Mouse (Mus musculus): Measurements from ENCODE around the gene Gm2042. TPM values are rescaled to one million over a fixed set of nuclear protein-coding genes. Genes with fewer than 3 reads are reported as not detected.

Gene Gm2042
- not detected in 2 replicates for polyA plus RNA-seq (2021; fragmentation: Nextera tagmentation)
- long read RNA-seq, experiment 1 = 0 reads
- long read RNA-seq, experiment 2 = 0 reads

DNA sequence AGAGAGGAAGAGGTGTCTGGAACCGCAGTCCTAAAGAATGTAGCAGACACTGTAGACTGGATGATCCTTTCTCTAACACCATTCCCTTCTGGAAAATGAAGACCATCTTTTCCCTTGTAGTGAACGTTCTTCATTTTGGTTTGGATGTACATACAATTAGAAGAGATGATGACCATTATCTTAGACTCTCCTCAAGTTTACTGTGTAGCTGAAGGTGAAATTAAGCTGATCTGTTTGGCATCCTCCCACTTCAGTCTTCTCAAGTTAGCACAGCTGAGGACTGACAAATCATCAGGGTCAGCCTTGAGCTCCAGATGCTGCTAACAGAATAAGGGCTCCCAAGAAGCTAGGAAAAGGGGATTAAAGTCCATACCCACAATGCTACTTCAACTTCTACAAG lies at the start of gene Gm2042:
Gm2042 (plus strand) TSS at position 301 of the 400 bp plus-strand sequence.

DNA sequence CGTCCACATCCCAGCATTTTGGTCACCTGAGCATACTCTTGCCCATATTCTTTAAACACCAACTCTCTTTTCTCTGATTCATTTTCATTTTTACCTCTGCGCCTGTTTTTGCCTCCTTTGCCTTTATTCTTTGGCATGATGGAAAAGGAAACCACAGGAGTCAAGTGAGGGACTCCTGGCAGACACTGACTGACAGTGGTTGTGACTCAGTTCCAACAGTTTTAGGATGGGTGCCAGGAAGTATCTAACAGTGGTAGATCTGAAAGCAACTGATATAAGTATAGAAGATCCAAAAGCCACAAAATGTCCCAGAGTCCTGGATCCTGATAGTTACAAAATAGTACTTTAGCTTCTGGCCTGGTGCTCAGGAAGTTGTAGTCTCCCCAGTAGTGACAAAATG lies 34.2 kb upstream of the Gm2042 start, which contains the start of gene Gm2035:
Gm2035 (minus strand) TSS at position 137 of the 400 bp plus-strand sequence.

Other genes with a start within 250 kb of the Gm2042 start
- not detected in 2 replicates for gene Gm21319, start 178.3 kb upstream of the Gm2042 start, polyA plus RNA-seq (2021; fragmentation: Nextera tagmentation)
- not detected in 2 replicates for gene Gm21936, start 158.6 kb upstream of the Gm2042 start, polyA plus RNA-seq (2021; fragmentation: Nextera tagmentation)
- gene BB287469, start 137.5 kb upstream of the Gm2042 start, polyA plus RNA-seq (2021; fragmentation: Nextera tagmentation) = not detected in 2 replicates
- not detected in 2 replicates for gene Gm2001, start 111.7 kb upstream of the Gm2042 start, polyA plus RNA-seq (2021; fragmentation: Nextera tagmentation)
- not detected in 2 replicates for gene Gm2016, start 80.0 kb upstream of the Gm2042 start, polyA plus RNA-seq (2021; fragmentation: Nextera tagmentation)
- not detected in 2 replicates for gene Gm2022, start 58.7 kb upstream of the Gm2042 start, polyA plus RNA-seq (2021; fragmentation: Nextera tagmentation)
- gene Gm2035, start 34.2 kb upstream of the Gm2042 start, polyA plus RNA-seq (2021; fragmentation: Nextera tagmentation) = not detected in 2 replicates
- gene Gm2075, start 57.8 kb downstream of the Gm2042 start, polyA plus RNA-seq (2021; fragmentation: Nextera tagmentation) = not detected in 2 replicates
- not detected in 2 replicates for gene Gm6803, start 64.7 kb downstream of the Gm2042 start, polyA plus RNA-seq (2021; fragmentation: Nextera tagmentation)
- not detected in 2 replicates for gene Gm2056, start 72.9 kb downstream of the Gm2042 start, polyA plus RNA-seq (2021; fragmentation: Nextera tagmentation)
- gene Gm16368, start 129.6 kb downstream of the Gm2042 start, polyA plus RNA-seq (2021; fragmentation: Nextera tagmentation) = not detected in 2 replicates
- not detected in 2 replicates for gene Gm10436, start 228.0 kb downstream of the Gm2042 start, polyA plus RNA-seq (2021; fragmentation: Nextera tagmentation)

Data from left cerebral cortex, adult 6 months (tissue).